Mouse (Mus musculus) retina, postnatal 1 day (tissue): ENCODE measurements around the gene Tlr5.
A peak's percentile ranks its signal among the peaks of the same experiment; 100 is the strongest.

Experiments
- DNase-seq: peaks from one replicate; pipeline ENCODE4 v3.0.0-alpha.2; 2012

Tlr5 gene

GRCm38 (mm10) chr1:182991002-182991778, 36.6 kb downstream of the Tlr5 start:
- peak; percentile 65 for DNase-seq
